Mouse (Mus musculus): ENCODE measurements at regions not wholly inside any gene's neighbourhood (a gene's known extent, or its start where the extent isn't known, plus 50 kb on each side); places are given as distances from the start of the nearest gene placed in this dataset.

DNA sequence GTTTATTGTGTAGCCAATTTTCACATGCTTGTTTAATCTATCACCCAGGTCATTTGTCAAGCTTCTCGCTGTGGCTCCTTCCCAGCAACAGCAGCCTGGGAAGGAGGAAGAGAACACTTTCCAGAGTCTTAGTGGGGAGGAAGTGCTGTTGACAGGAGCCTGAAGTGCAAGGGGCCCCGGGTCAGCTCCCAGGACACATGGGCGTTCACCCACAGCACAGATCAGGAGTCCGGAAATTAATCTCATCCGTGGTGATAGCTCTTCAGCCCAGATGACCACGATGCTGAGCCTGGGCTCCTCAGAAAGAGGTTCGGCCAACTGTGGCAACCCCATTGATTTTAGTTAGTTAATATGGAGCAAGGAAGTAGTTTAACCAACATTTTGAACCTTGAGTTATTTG, 105.3 kb upstream of the Gm3448 start:
- no peak for ATAC-seq (ENCODE audit: extremely low read depth, insufficient number of reproducible peaks, low FRiP score, poor library complexity, severe bottlenecking)

DNA sequence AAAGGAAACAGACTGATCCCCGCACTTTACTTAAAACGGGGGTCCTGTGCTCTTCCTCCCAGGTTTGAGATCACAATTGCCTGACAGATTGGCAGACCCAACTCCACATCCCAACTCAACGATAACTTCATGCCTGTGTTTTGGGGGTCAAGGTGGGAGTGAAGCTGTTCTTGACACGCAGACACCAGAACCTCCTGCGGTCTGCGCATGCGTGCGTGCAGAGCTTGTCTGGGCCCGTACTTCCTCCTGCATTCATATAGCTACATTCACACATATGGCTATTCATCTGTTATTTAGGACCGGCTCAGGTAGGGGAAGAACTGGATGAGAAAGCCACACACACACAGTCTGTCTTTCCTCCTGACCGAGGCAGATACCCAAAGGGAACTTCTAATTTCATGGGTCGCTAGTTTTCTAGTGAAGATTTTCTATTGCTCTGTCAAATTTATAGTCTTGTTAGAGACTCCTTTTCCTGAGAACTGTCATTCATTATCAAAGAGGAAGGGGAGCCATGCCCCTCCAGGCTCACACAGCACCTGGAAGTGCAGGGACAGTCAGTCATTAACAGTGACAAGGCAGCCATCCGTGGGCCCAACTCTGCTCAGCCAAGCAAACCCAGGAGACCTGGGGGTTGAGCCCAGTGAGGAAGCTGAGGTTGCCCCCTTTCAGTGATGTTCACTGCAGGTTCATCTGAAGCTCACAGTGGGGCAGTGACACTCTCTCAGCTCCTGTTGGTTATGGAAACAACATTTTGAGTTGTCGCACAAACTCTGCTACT, 104.0 kb upstream of the Gm3448 start:
- no peak for ATAC-seq (ENCODE audit: extremely low read depth, insufficient number of reproducible peaks, low FRiP score, poor library complexity, severe bottlenecking)

DNA sequence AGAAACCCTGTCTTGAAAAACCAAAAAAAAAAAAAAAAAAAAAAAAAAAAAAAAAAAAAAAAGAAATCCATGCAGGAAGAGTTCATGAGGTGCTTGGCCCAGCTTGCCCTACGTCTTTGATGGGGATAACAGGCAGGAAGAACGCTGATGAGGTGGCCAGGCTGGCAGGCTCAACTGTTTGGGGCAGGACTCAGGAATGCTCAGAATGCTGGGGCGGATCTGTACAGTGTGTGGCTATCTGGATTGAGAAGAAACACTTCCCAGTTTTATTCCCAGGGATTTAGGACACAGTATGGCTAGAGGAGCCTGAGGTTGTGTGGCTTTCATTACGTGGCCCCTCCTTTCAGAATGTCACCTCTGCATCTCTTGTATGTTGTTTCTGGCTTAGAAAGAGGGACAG, 99.1 kb upstream of the Gm3448 start:
- ATAC-seq (ENCODE audit: extremely low read depth, insufficient number of reproducible peaks, low FRiP score, poor library complexity, severe bottlenecking), result no peak
